Mouse (Mus musculus) thymus, adult 2 months (tissue): ENCODE data around the gene Ube2q2.

Source experiments
- CTCF ChIP-seq: fragments of 200-500 bp; IDR thresholded peaks from 2 replicates; pipeline ENCODE4 v1.5.1; 2012; ENCODE audit warnings: mild to moderate bottlenecking, control low read depth, low read length, moderate library complexity, borderline replicate concordance; ENCODE audit not compliant: control insufficient read depth, poor library complexity, insufficient read depth; ENCODE audit errors: extremely low read depth
- POLR2A ChIP-seq: fragments of 200-500 bp; IDR thresholded peaks from 2 replicates; pipeline ENCODE4 v1.6.1; 2012; ENCODE audit warnings: mild to moderate bottlenecking, low read length, control low read depth, moderate library complexity; ENCODE audit not compliant: control insufficient read depth, poor library complexity, insufficient read depth; ENCODE audit errors: extremely low read depth

- TF ChIP-seq CTCF (no peak), POLR2A (no peak)
These were observed 63.0 kb downstream of the Ube2q2 start for GRCm38 (mm10) chr9:55211611-55212010.
